Mouse (Mus musculus) embryonic facial prominence, embryonic 10.5 days (tissue): ENCODE results near the gene Slc4a1. TPM values are rescaled to one million over a fixed set of nuclear protein-coding genes. Genes with fewer than 3 reads are reported as not detected.
"Not testable (repeated sequence)": the region's sequence is repeated elsewhere in the genome, so short reads cannot be mapped to it uniquely, and the experiment has no call there.

Experiments used
- DNase-seq: peaks from one replicate; pipeline ENCODE4 v3.0.0-alpha.2; 2017; ENCODE audit warnings: low spot score
- H3K27ac ChIP-seq: fragments of 300-500 bp; sonication (generic); replicated peaks from 2 replicates; pipeline ENCODE4 v1.5.1; 2016; ENCODE audit warnings: mild to moderate bottlenecking
- H3K27me3 ChIP-seq: fragments of 300-500 bp; sonication (generic); replicated peaks from 2 replicates; pipeline ENCODE4 v1.6.1; 2016; ENCODE audit warnings: low read depth, mild to moderate bottlenecking; ENCODE audit not compliant: poor library complexity, severe bottlenecking
- H3K36me3 ChIP-seq: fragments of 300-500 bp; sonication (generic); replicated peaks from 2 replicates; pipeline ENCODE4 v1.6.1; 2016; ENCODE audit warnings: mild to moderate bottlenecking, moderate library complexity
- H3K4me1 ChIP-seq: fragments of 300-500 bp; sonication (generic); 2 replicates; pipeline ENCODE4 v1.6.1; 2016
- H3K4me3 ChIP-seq: fragments of 300-500 bp; sonication (generic); 2 replicates; pipeline ENCODE4 v1.5.1; 2016; ENCODE audit warnings: mild to moderate bottlenecking, moderate library complexity
- H3K9me3 ChIP-seq: fragments of 300-500 bp; sonication (generic); 2 replicates; pipeline ENCODE4 v1.6.1; 2016; ENCODE audit warnings: mild to moderate bottlenecking
- WGBS: fragments of 180-500 bp; shearing (Covaris S2); methylation state at CpG from one replicate; pipeline ENCODE4 v1.1.7; 2016; 5-methylcytosine and 5-hydroxymethylcytosine counted together
- polyA plus RNA-seq: library from polyadenylated mRNA; unstranded; fragments of >200 nt; fragmentation: Nextera tagmentation; extraction: Ambion mirVana; gene quantifications from 2 replicates; pipeline ENCODE4 v1.2.1, GENCODE M21; 2016

Slc4a1 gene
- polyA plus RNA-seq, 1 experiment from 2014 or later, result 33.8 TPM

- no peaks in the 10 kb centered on the region for H3K36me3 ChIP-seq
- H3K9me3 ChIP-seq, result no peaks in the 10 kb centered on the region
- peaks cover 66% of the 10 kb centered on the region for H3K27me3 ChIP-seq
- H3K27ac ChIP-seq, result no peak overlapping the region
- DNase-seq, result no peak
- H3K4me1 ChIP-seq, result peaks cover 62% of the 10 kb centered on the region
- H3K4me3 ChIP-seq, result peak overlapping the region; percentile 66; the same call in 1 of the 2 replicates
- WGBS, result 5% methylated on average over 5 of the region's 5 CpGs
Observed at GRCm38 (mm10) chr11:102395250-102395649, 29.2 kb upstream of the Slc4a1 start.

- no peak for DNase-seq
- Histone ChIP-seq H3K27me3 (peaks cover 60% of the 10 kb centered on the region), H3K4me1 (peaks cover 55% of the 10 kb centered on the region), H3K4me3 (peak overlapping the region; percentile 66), H3K36me3 (no peaks in the 10 kb centered on the region), H3K27ac (no peak overlapping the region), H3K9me3 (no peaks in the 10 kb centered on the region)
- 74% methylated on average over 9 of the region's 9 CpGs for WGBS
Observed at GRCm38 (mm10) chr11:102394421-102395124, 28.6 kb upstream of the Slc4a1 start.

GRCm38 (mm10) chr11:102393719-102394420 lies 27.9 kb upstream of the Slc4a1 start:
- peaks cover 48% of the 10 kb centered on the region for H3K4me1 ChIP-seq
- no peak for DNase-seq
- WGBS, result 10% methylated on average over 17 of the region's 17 CpGs
- H3K36me3 ChIP-seq, result no peaks in the 10 kb centered on the region
- H3K9me3 ChIP-seq, result no peaks in the 10 kb centered on the region
- peak overlapping the region; percentile 76 for H3K27ac ChIP-seq
- H3K4me3 ChIP-seq, result peak overlapping the region; percentile 66
- peaks cover 52% of the 10 kb centered on the region for H3K27me3 ChIP-seq

GRCm38 (mm10) chr11:102393238-102393634 lies 27.2 kb upstream of the Slc4a1 start, which contains the start of gene Rundc3a:
Gene Rundc3a (plus strand): TSS chr11:102393403.
- Histone ChIP-seq H3K27me3 (peaks cover 46% of the 10 kb centered on the region), H3K36me3 (no peaks in the 10 kb centered on the region), H3K9me3 (no peaks in the 10 kb centered on the region), H3K4me3 (peak within 1 kb of the TSS; percentile 66), H3K27ac (peak within 1 kb of the TSS; percentile 76), H3K4me1 (peaks cover 48% of the 10 kb centered on the region)
- DNase-seq, result peak; percentile 96
- WGBS, result under 1% methylated on average over 34 of the region's 34 CpGs

- Histone ChIP-seq H3K27ac (peak overlapping the region; percentile 76), H3K4me3 (peak overlapping the region; percentile 66), H3K36me3 (no peaks in the 10 kb centered on the region), H3K9me3 (no peaks in the 10 kb centered on the region), H3K27me3 (peaks cover 40% of the 10 kb centered on the region), H3K4me1 (peaks cover 45% of the 10 kb centered on the region)
- DNase-seq, result no peak
- 17% methylated on average over 15 of the region's 15 CpGs for WGBS
Observed at GRCm38 (mm10) chr11:102392441-102393237, 26.6 kb upstream of the Slc4a1 start.

GRCm38 (mm10) chr11:102389436-102389835 lies 23.4 kb upstream of the Slc4a1 start:
- H3K9me3 ChIP-seq, DNase-seq, H3K36me3 ChIP-seq, H3K27ac ChIP-seq, H3K27me3 ChIP-seq, H3K4me3 ChIP-seq: not testable (repeated sequence)
- 88% methylated on average over 4 of the region's 5 CpGs for WGBS
- H3K4me1 ChIP-seq, result peaks cover 21% of the 10 kb centered on the region

- WGBS, result 70% methylated on average over 5 of the region's 5 CpGs
- H3K27me3 ChIP-seq, result no peaks in the 10 kb centered on the region
- H3K4me3 ChIP-seq, result no peak overlapping the region
- no peaks in the 10 kb centered on the region for H3K36me3 ChIP-seq
- H3K27ac ChIP-seq, result no peak overlapping the region
- H3K9me3 ChIP-seq, result no peaks in the 10 kb centered on the region
- DNase-seq, result no peak
- H3K4me1 ChIP-seq, result no peaks in the 10 kb centered on the region
Observed at GRCm38 (mm10) chr11:102386121-102386520, 20.1 kb upstream of the Slc4a1 start.

- WGBS, result 65% methylated on average over 4 of the region's 4 CpGs
- H3K4me1 ChIP-seq, result no peaks in the 10 kb centered on the region
- no peak overlapping the region for H3K4me3 ChIP-seq
- H3K27ac ChIP-seq, result no peak overlapping the region
- DNase-seq, result no peak
- H3K9me3 ChIP-seq, result no peaks in the 10 kb centered on the region
- H3K27me3 ChIP-seq, result no peaks in the 10 kb centered on the region
- no peaks in the 10 kb centered on the region for H3K36me3 ChIP-seq
Observed at GRCm38 (mm10) chr11:102385075-102385474, 19.1 kb upstream of the Slc4a1 start.

- Histone ChIP-seq H3K36me3 (no peaks in the 10 kb centered on the region), H3K27me3 (no peaks in the 10 kb centered on the region), H3K4me1 (no peaks in the 10 kb centered on the region), H3K4me3 (no peak overlapping the region), H3K9me3 (no peaks in the 10 kb centered on the region), H3K27ac (no peak overlapping the region)
- no peak for DNase-seq
- 77% methylated on average over 2 of the region's 2 CpGs for WGBS
Observed at GRCm38 (mm10) chr11:102384418-102384817, 18.4 kb upstream of the Slc4a1 start.

GRCm38 (mm10) chr11:102383365-102384136 lies 17.5 kb upstream of the Slc4a1 start:
- Histone ChIP-seq H3K4me3 (no peak overlapping the region), H3K4me1 (no peaks in the 10 kb centered on the region), H3K36me3 (no peaks in the 10 kb centered on the region), H3K9me3 (peaks cover 7% of the 10 kb centered on the region; the same call in 1 of the 2 replicates), H3K27me3 (no peaks in the 10 kb centered on the region), H3K27ac (no peak overlapping the region)
- DNase-seq, result no peak
- 89% methylated on average over 1 of the region's 1 CpGs for WGBS

GRCm38 (mm10) chr11:102382794-102383193 lies 16.8 kb upstream of the Slc4a1 start:
- Histone ChIP-seq H3K4me1 (no peaks in the 10 kb centered on the region), H3K27me3 (no peaks in the 10 kb centered on the region), H3K9me3 (peaks cover 8% of the 10 kb centered on the region; the same call in 1 of the 2 replicates), H3K36me3 (no peaks in the 10 kb centered on the region), H3K4me3 (no peak overlapping the region), H3K27ac (no peak overlapping the region)
- DNase-seq, result no peak
- 89% methylated on average over 3 of the region's 3 CpGs for WGBS
